Comparison of ENCODE assay signal across 7 mouse cellular contexts in the genomic region with DNA sequence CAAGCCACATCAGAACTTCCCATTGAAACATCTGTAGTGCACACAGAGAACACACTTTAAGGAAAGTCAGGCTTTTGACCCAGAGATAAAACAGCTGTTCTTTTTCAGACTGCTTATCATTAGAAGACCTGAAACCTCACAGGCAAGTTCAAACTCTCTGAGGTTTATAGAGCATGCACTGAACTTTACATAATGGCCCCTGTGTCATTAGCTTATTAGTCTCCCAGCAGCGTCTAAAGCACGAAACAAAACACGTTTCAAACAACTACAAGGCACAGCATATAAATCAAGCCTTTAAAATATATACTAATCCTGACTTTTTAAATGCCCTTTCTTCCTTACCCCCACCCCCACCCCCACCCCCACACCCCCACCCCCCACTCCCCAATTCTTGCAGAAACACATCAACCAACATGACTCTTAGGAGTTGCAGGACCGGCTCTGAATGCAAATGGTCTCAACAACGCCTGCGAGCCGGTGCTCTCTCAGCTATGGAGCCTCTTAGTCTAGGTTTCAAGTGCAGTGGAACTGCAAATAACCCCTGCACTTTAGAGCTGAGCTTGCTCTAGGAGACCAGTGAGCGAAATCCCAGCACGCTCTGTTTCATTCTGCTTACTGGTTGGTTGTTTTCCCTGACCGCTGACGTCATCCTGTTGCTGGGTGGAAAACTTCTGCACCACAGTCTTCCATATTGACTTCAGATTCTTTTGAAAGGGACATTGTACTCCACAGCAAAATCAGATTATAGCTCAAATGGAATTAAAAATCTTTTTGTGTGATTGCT. TPM values are rescaled to one million over a fixed set of nuclear protein-coding genes. Genes with fewer than 3 reads are reported as not detected.
DNase-seq lines count a peak whose midpoint lies in the region; ATAC-seq and TF ChIP-seq lines count a peak whose summit lies in the region.

No protein-coding gene starts in this region.

- no peaks in the 10 kb centered on the region for H3K9me3 ChIP-seq in forebrain, postnatal 0 days (ENCODE audit: low read length)
- H3K9me3 ChIP-seq in liver, embryonic 14.5 days (ENCODE audit: control insufficient read depth, low read length) = no peaks in the 10 kb centered on the region

- TF ChIP-seq POLR2A in thymus, adult 2 months (IDR thresholded peaks at IDR 0.05; ENCODE audit: control insufficient read depth, extremely low read depth, insufficient read depth, low read length, poor library complexity) = no peak

- peak; percentile 76 for ATAC-seq in forebrain, postnatal 0 days
- peak; percentile 48; the same call in 1 of the 2 replicates for ATAC-seq in liver, embryonic 14.5 days (ENCODE audit: insufficient read depth)

- WGBS in thymus, adult 2 months = 83% methylated on average over 11 of the region's 11 CpGs
- 16% methylated on average over 11 of the region's 11 CpGs for WGBS in forebrain, postnatal 0 days
- 33% methylated on average over 11 of the region's 11 CpGs for WGBS in liver, embryonic 14.5 days (ENCODE audit: insufficient replicate concordance)

- H3K4me1 ChIP-seq in thymus, adult 2 months (replicated peaks; ENCODE audit: control insufficient read depth, insufficient read depth, low read length) = peaks cover 47% of the 10 kb centered on the region
- no peaks in the 10 kb centered on the region for H3K4me1 ChIP-seq in forebrain, postnatal 0 days (ENCODE audit: insufficient read depth)
- H3K4me1 ChIP-seq in liver, embryonic 14.5 days (replicated peaks; ENCODE audit: control insufficient read depth in 2 of 2, insufficient read depth in 2 of 2, low read length in 1 of 2) = peaks cover 0 to 8% of the 10 kb centered on the region in 2 experiments; a peak in 1 of 4 replicates

- H3K27ac ChIP-seq in thymus, adult 2 months (ENCODE audit: control insufficient read depth, insufficient read depth, low read length) = peak overlapping the region; percentile 62
- H3K27ac ChIP-seq in forebrain, postnatal 0 days (ENCODE audit: low read depth, low read length) = no peak overlapping the region
- H3K27ac ChIP-seq in liver, embryonic 14.5 days = no peak overlapping the region

- H3K4me2 ChIP-seq in forebrain, postnatal 0 days (ENCODE audit: low read depth) = 0 out of 2 replicates have a peak overlapping the region, but pooled peaks have one; percentile 4
- no peak overlapping the region for H3K4me2 ChIP-seq in liver, embryonic 14.5 days (ENCODE audit: low read depth)

- no peaks in the 10 kb centered on the region for H3K36me3 ChIP-seq in thymus, adult 2 months (ENCODE audit: control insufficient read depth, insufficient read depth, low read length)
- H3K36me3 ChIP-seq in forebrain, postnatal 0 days (ENCODE audit: insufficient read depth) = no peaks in the 10 kb centered on the region
- no peaks in the 10 kb centered on the region for H3K36me3 ChIP-seq in liver, embryonic 14.5 days (replicated peaks; ENCODE audit: control insufficient read depth, insufficient read depth, low read depth)

- H3K9ac ChIP-seq in forebrain, postnatal 0 days = no peak overlapping the region
- H3K9ac ChIP-seq in liver, embryonic 14.5 days (replicated peaks) = no peak overlapping the region

- H3K4me3 ChIP-seq in thymus, adult 2 months (ENCODE audit: control insufficient read depth, insufficient read depth, low read length) = no peak overlapping the region
- H3K4me3 ChIP-seq in forebrain, postnatal 0 days (ENCODE audit: low read depth, low read length) = no peak overlapping the region
- no peak overlapping the region for H3K4me3 ChIP-seq in liver, embryonic 14.5 days (ENCODE audit: insufficient read depth in 1 of 2, low read depth in 2 of 2, low read length in 2 of 2)

- TF ChIP-seq EP300 in liver, embryonic 14.5 days (IDR thresholded peaks at IDR 0.05; ENCODE audit: low read depth) = no peak

- no peak for TF ChIP-seq CTCF in thymus, adult 2 months (IDR thresholded peaks at IDR 0.05; ENCODE audit: borderline replicate concordance, control insufficient read depth, extremely low read depth, insufficient read depth, low read length, poor library complexity)
- TF ChIP-seq CTCF in forebrain, postnatal 0 days (IDR thresholded peaks at IDR 0.05; ENCODE audit: low read depth) = no peak
- TF ChIP-seq CTCF in liver, embryonic 14.5 days (IDR thresholded peaks at IDR 0.05; ENCODE audit: low read depth) = no peak

- no peaks in the 10 kb centered on the region for H3K27me3 ChIP-seq in thymus, adult 2 months (ENCODE audit: control insufficient read depth, insufficient read depth, low read length)
- no peaks in the 10 kb centered on the region for H3K27me3 ChIP-seq in forebrain, postnatal 0 days (ENCODE audit: insufficient read depth, low read length)
- H3K27me3 ChIP-seq in liver, embryonic 14.5 days (ENCODE audit: control insufficient read depth, insufficient read depth, low read length) = no peaks in the 10 kb centered on the region

- no peak for DNase-seq in thymus, adult 2 months
- no peak for DNase-seq in thymus, postnatal 0 days (ENCODE audit: low spot score)
- peak; percentile 34 for DNase-seq in forebrain, postnatal 0 days
- peak; percentile 50 to 53 for DNase-seq in kidney, adult 8-10 months
- DNase-seq in liver, embryonic 14.5 days (ENCODE audit: low read depth in 3 of 3, low spot score in 3 of 3) = no peak
- DNase-seq in retina, embryonic 14.5 days (ENCODE audit: low spot score) = peak; percentile 51
- DNase-seq in B cell, adult 2 months = no peak

RNA-seq across cellular contexts. Expression of a gene that starts 28.7 kb away (rescaled TPM):
- polyA plus RNA-seq in thymus, adult 2 months (2012; rRNA removed) = 23.6 and 55.7 TPM in 2 replicates
- 18.8 and 19.3 TPM in 2 replicates for polyA plus RNA-seq in thymus, postnatal 0 days (2015; fragmentation: Nextera tagmentation; extraction: Ambion mirVana)
- total RNA-seq in forebrain, postnatal 0 days (2014; rRNA removed) = 29.8 and 40.5 TPM in 2 replicates
- 9.3 and 16.3 TPM in 2 replicates for polyA plus RNA-seq in forebrain, postnatal 0 days (2015; fragmentation: Nextera tagmentation; extraction: Ambion mirVana)
- polyA plus RNA-seq in liver, embryonic 14.5 days (2012; rRNA removed) = 0.83 and 1.1 TPM in 2 replicates
- 1.4 and 1.8 TPM in 2 replicates for polyA plus RNA-seq in liver, embryonic 14.5 days (2014; fragmentation: Nextera tagmentation; extraction: Ambion mirVana)

Comparison
In these comparisons a context has a peak if more than half of its experiments do, and no peak if none do; other contexts are left out.
1. DNase-seq: peak in forebrain, postnatal 0 days (single experiment), kidney, adult 8-10 months (2 of 2) and retina, embryonic 14.5 days (single experiment); none in thymus, adult 2 months (single experiment), thymus, postnatal 0 days (single experiment), liver, embryonic 14.5 days (0 of 3) and B cell, adult 2 months (0 of 2).